Mouse (Mus musculus) small intestine, adult 2 months (tissue): Measurements from ENCODE around the gene Ccl21b. TPM values are rescaled to one million over a fixed set of nuclear protein-coding genes. Genes with fewer than 3 reads are reported as not detected.
"Not testable (repeated sequence)": the region's sequence is repeated elsewhere in the genome, so short reads cannot be mapped to it uniquely, and the experiment has no call there.

Experiments used
- H3K27ac ChIP-seq: fragments of 200-500 bp; 2 replicates; pipeline ENCODE4 v1.5.1; 2012; ENCODE audit warnings: low read depth, low read length, control low read depth, inconsistent platforms; ENCODE audit not compliant: insufficient read depth
- H3K27me3 ChIP-seq: fragments of 200-500 bp; 2 replicates; pipeline ENCODE4 v1.6.1; 2012; ENCODE audit warnings: mild to moderate bottlenecking, moderate library complexity, low read length, inconsistent platforms; ENCODE audit not compliant: control insufficient read depth, insufficient read depth
- H3K36me3 ChIP-seq: fragments of 200-500 bp; 2 replicates; pipeline ENCODE4 v1.6.1; 2012; ENCODE audit warnings: mild to moderate bottlenecking, low read length, control low read depth, inconsistent platforms; ENCODE audit not compliant: control insufficient read depth, insufficient read depth
- H3K4me1 ChIP-seq: fragments of 200-500 bp; 2 replicates; pipeline ENCODE4 v1.6.1; 2012; ENCODE audit warnings: low read length, inconsistent platforms, mixed read lengths; ENCODE audit not compliant: control insufficient read depth, insufficient read depth, insufficient read length
- H3K4me3 ChIP-seq: fragments of 200-500 bp; 2 replicates; pipeline ENCODE4 v1.5.1; 2012; ENCODE audit warnings: low read depth, mild to moderate bottlenecking, control low read depth, inconsistent platforms, low read length, moderate library complexity
- WGBS: fragments of 180-500 bp; shearing (Covaris S2); methylation state at CpG from one replicate; pipeline ENCODE4 v1.1.7; 2018; 5-methylcytosine and 5-hydroxymethylcytosine counted together
- polyA plus RNA-seq: library from polyadenylated mRNA; depleted of rRNA; stranded (reverse); fragments of >200 nt; gene quantifications from 2 replicates; pipeline ENCODE4 v1.2.3, GENCODE M21; 2012; rRNA removed

Gene Ccl21b
- 0.57 TPM in 1 of 2 replicates, not detected in the other for polyA plus RNA-seq

- not testable (repeated sequence) for H3K27me3 ChIP-seq, H3K4me1 ChIP-seq, H3K36me3 ChIP-seq, H3K4me3 ChIP-seq, H3K27ac ChIP-seq
- WGBS, result no CpG with 5 or more reads among the region's 5 CpGs
Observed at GRCm38 (mm10) chr4:42255467-42255866, at the start of gene Ccl21b. TSS of gene Ccl21b (plus strand) at chr4:42255767.

GRCm38 (mm10) chr4:42240339-42240738 lies 15.2 kb upstream of the Ccl21b start, which contains the start of gene Gm10600:
TSS of gene Gm10600 (plus strand) at chr4:42240639.
- H3K36me3 ChIP-seq, H3K4me3 ChIP-seq, H3K27ac ChIP-seq, H3K27me3 ChIP-seq, H3K4me1 ChIP-seq: not testable (repeated sequence)
- WGBS, result no CpG with 5 or more reads among the region's 4 CpGs

GRCm38 (mm10) chr4:42293967-42294366 lies 38.4 kb downstream of the Ccl21b start, which contains the start of gene Gm21953:
TSS of gene Gm21953 (plus strand) at chr4:42294267.
- WGBS, result no CpG with 5 or more reads among the region's 18 CpGs
- H3K4me3 ChIP-seq, H3K4me1 ChIP-seq, H3K27ac ChIP-seq, H3K36me3 ChIP-seq, H3K27me3 ChIP-seq: not testable (repeated sequence)

Other genes starting within 250 kb of the Ccl21b start
- not detected in 2 replicates for gene Gm21093, start 221.0 kb upstream of the Ccl21b start, polyA plus RNA-seq
- gene Gm3893, start 164.6 kb upstream of the Ccl21b start, polyA plus RNA-seq, result not detected in 2 replicates
- not detected in 2 replicates for gene Gm13304, start 140.9 kb upstream of the Ccl21b start, polyA plus RNA-seq
- not detected in 2 replicates for gene Gm13306, start 102.3 kb upstream of the Ccl21b start, polyA plus RNA-seq
- gene Gm13305, start 87.2 kb upstream of the Ccl21b start, polyA plus RNA-seq, result not detected in 2 replicates
- not detected in 2 replicates for gene Gm10600, start 15.1 kb upstream of the Ccl21b start, polyA plus RNA-seq
- not detected in 2 replicates for gene Gm21953, start 38.5 kb downstream of the Ccl21b start, polyA plus RNA-seq
- gene Fam205a3, start 62.6 kb downstream of the Ccl21b start, polyA plus RNA-seq, result not detected in 2 replicates
- not detected in 2 replicates for gene Gm21586, start 183.6 kb downstream of the Ccl21b start, polyA plus RNA-seq
- gene Gm2163, start 211.0 kb downstream of the Ccl21b start, polyA plus RNA-seq, result not detected in 2 replicates